ENCODE assay signal across 9 mouse cellular contexts in genomic region chr10:58673278-58674061, GRCm38 (mm10). TPM values are rescaled to one million over a fixed set of nuclear protein-coding genes. Genes with fewer than 3 reads are reported as not detected.
DNase-seq lines count a peak whose midpoint lies in the region; ATAC-seq lines count a peak whose summit lies in the region.
"Had no signal": no experiment of that assay in that cellular context is flagged by ENCODE, and none has a peak within 500 bp of the region (broad histone marks: within the 10 kb centered on the region; RNA-seq: fewer than 3 reads in every experiment).

No protein-coding gene starts in this region.

- DNase-seq in heart, adult 11 months, result peak; percentile 94
- no peak for DNase-seq in heart, embryonic 10.5 days (ENCODE audit: low spot score)
- DNase-seq in cerebellum, postnatal 36 days, result peak; percentile 78 to 79
- DNase-seq in gastrocnemius, adult 18-20 months (ENCODE audit: low spot score), result peak; percentile 53
- DNase-seq in left cerebral cortex, postnatal 14 days (ENCODE audit: low spot score in 2 of 2), result peak; percentile 70 to 87
- peak; percentile 87 for DNase-seq in midbrain, embryonic 14.5 days
- peak; percentile 40 to 45 for DNase-seq in spleen, postnatal 36 days (ENCODE audit: low spot score in 2 of 2)

- no peak overlapping the region for H3K9ac ChIP-seq in intestine, embryonic 16.5 days (ENCODE audit: low read depth, low read length)
- no peak overlapping the region for H3K9ac ChIP-seq in midbrain, embryonic 14.5 days (replicated peaks; ENCODE audit: low read length)

- intact Hi-C loops in left cerebral cortex, postnatal 14 days (cut with DNase I), result loop anchor here (2.0 to 10.0 kb wide), 3 partner anchors 47 to 131 kb away; no protein-coding TSS in a partner anchor

- ATAC-seq in intestine, embryonic 16.5 days, result peak; percentile 26; the same call in 1 of the 2 replicates
- peak; percentile 73 for ATAC-seq in midbrain, embryonic 14.5 days (ENCODE audit: low FRiP score, low TSS enrichment)

- H3K27ac ChIP-seq in heart, embryonic 10.5 days, result no peak overlapping the region
- H3K27ac ChIP-seq in intestine, embryonic 16.5 days (ENCODE audit: low read length), result no peak overlapping the region
- peak overlapping the region; percentile 60; the same call in 1 of the 2 replicates for H3K27ac ChIP-seq in midbrain, embryonic 14.5 days (replicated peaks; ENCODE audit: low read depth, low read length)

- H3K4me3 ChIP-seq in heart, embryonic 10.5 days, result no peak overlapping the region
- H3K4me3 ChIP-seq in intestine, embryonic 16.5 days (ENCODE audit: low read length), result no peak overlapping the region; the same call in 1 of the 2 replicates
- H3K4me3 ChIP-seq in midbrain, embryonic 14.5 days (replicated peaks; ENCODE audit: low read depth, low read length), result no peak overlapping the region

- H3K36me3 ChIP-seq in heart, embryonic 10.5 days, result no peaks in the 10 kb centered on the region
- no peaks in the 10 kb centered on the region for H3K36me3 ChIP-seq in intestine, embryonic 16.5 days (ENCODE audit: control insufficient read depth, insufficient read depth, low read length)
- H3K36me3 ChIP-seq in midbrain, embryonic 14.5 days (ENCODE audit: control insufficient read depth, insufficient read depth, low read length), result no peaks in the 10 kb centered on the region

- no peaks in the 10 kb centered on the region for H3K9me3 ChIP-seq in heart, embryonic 10.5 days
- no peaks in the 10 kb centered on the region for H3K9me3 ChIP-seq in intestine, embryonic 16.5 days (ENCODE audit: control insufficient read depth, low read length)
- no peaks in the 10 kb centered on the region for H3K9me3 ChIP-seq in midbrain, embryonic 14.5 days (ENCODE audit: control insufficient read depth, low read length)

- H3K4me1 ChIP-seq in heart, embryonic 10.5 days, result no peaks in the 10 kb centered on the region
- H3K4me1 ChIP-seq in intestine, embryonic 16.5 days (ENCODE audit: control insufficient read depth, insufficient read depth, low read length), result no peaks in the 10 kb centered on the region
- H3K4me1 ChIP-seq in midbrain, embryonic 14.5 days (ENCODE audit: control insufficient read depth, insufficient read depth, low read length), result peaks cover 6% of the 10 kb centered on the region; the same call in 1 of the 2 replicates

- H3K4me2 ChIP-seq in intestine, embryonic 16.5 days (ENCODE audit: low read depth, low read length), result no peak overlapping the region
- peak overlapping the region; percentile 16; the same call in 1 of the 2 replicates for H3K4me2 ChIP-seq in midbrain, embryonic 14.5 days (ENCODE audit: low read length)

- 43% methylated on average over 15 of the region's 15 CpGs for WGBS in heart, embryonic 10.5 days
- 36% methylated on average over 15 of the region's 15 CpGs for WGBS in intestine, embryonic 16.5 days
- 24% methylated on average over 15 of the region's 15 CpGs for WGBS in midbrain, embryonic 14.5 days

- peaks cover 21% of the 10 kb centered on the region; the same call in 1 of the 2 replicates for H3K27me3 ChIP-seq in heart, embryonic 10.5 days (ENCODE audit: insufficient read depth, poor library complexity, severe bottlenecking)
- no peaks in the 10 kb centered on the region for H3K27me3 ChIP-seq in intestine, embryonic 16.5 days (replicated peaks; ENCODE audit: control insufficient read depth, insufficient read depth, low read length)
- H3K27me3 ChIP-seq in midbrain, embryonic 14.5 days (ENCODE audit: control insufficient read depth, insufficient read depth, low read length), result no peaks in the 10 kb centered on the region

RNA-seq across cellular contexts. Expression of gene Edar, which starts 2.0 kb away (rescaled TPM):
- 0.09 TPM in 1 of 2 replicates, not detected in the other for polyA plus RNA-seq in heart, embryonic 10.5 days (2016; fragmentation: Nextera tagmentation; extraction: Ambion mirVana)
- under 1 TPM in 1 of 2 experiments, not detected in 1; 0.14 TPM for total RNA-seq in gastrocnemius, adult 18-20 months (2021)
- 0.36 and 0.39 TPM in 2 replicates for polyA plus RNA-seq in intestine, embryonic 16.5 days (2015; fragmentation: Nextera tagmentation; extraction: Ambion mirVana)
- total RNA-seq in left cerebral cortex, postnatal 14 days (2021), result under 1 TPM; 0.44 to 0.48 TPM
- polyA plus RNA-seq in midbrain, embryonic 14.5 days (2014; fragmentation: Nextera tagmentation; extraction: Ambion mirVana), result 0.09 and 0.41 TPM in 2 replicates
- polyA plus RNA-seq: C2C12 had no signal

RNA-seq across cellular contexts. Expression of gene Gm17542, which starts 44.5 kb away (rescaled TPM):
- not detected in 2 replicates for polyA plus RNA-seq in heart, embryonic 10.5 days (2016; fragmentation: Nextera tagmentation; extraction: Ambion mirVana)
- not detected for total RNA-seq in gastrocnemius, adult 18-20 months (2021)
- polyA plus RNA-seq in intestine, embryonic 16.5 days (2015; fragmentation: Nextera tagmentation; extraction: Ambion mirVana), result not detected in 2 replicates
- not detected for total RNA-seq in left cerebral cortex, postnatal 14 days (2021)
- polyA plus RNA-seq in midbrain, embryonic 14.5 days (2014; fragmentation: Nextera tagmentation; extraction: Ambion mirVana), result not detected in 2 replicates
- polyA plus RNA-seq: C2C12 had no signal
